Mouse (Mus musculus): Measurements from ENCODE around the gene Mlx. TPM values are rescaled to one million over a fixed set of nuclear protein-coding genes. Genes with fewer than 3 reads are reported as not detected.
"Not testable (repeated sequence)": the region's sequence is repeated elsewhere in the genome, so short reads cannot be mapped to it uniquely, and the experiment has no call there.

The Mlx gene
- polyA plus RNA-seq, 1 experiment from 2014 or later = 46.0 TPM

- peaks cover 15% of the 10 kb centered on the region for H3K4me1 ChIP-seq (ENCODE audit: control insufficient read depth, insufficient read depth, low read length)
- H3K36me3 ChIP-seq (ENCODE audit: control insufficient read depth, insufficient read depth, low read length) = no peaks in the 10 kb centered on the region
- no peak overlapping the region for H3K4me2 ChIP-seq (replicated peaks; ENCODE audit: low read depth, low read length)
- no peak overlapping the region for H3K9ac ChIP-seq (replicated peaks; ENCODE audit: low read depth, low read length)
- no peaks in the 10 kb centered on the region for H3K27me3 ChIP-seq (ENCODE audit: control insufficient read depth, insufficient read depth, low read length)
- no peak overlapping the region for H3K27ac ChIP-seq (ENCODE audit: low read length)
- H3K9me3 ChIP-seq (ENCODE audit: control insufficient read depth, low read depth, low read length) = no peaks in the 10 kb centered on the region
- no peak for ATAC-seq (ENCODE audit: insufficient number of reproducible peaks, insufficient read depth, low FRiP score, low read depth)
- 77% methylated on average over 2 of the region's 2 CpGs for WGBS
- H3K4me3 ChIP-seq (ENCODE audit: low read depth, low read length) = no peak overlapping the region
Measured at GRCm38 (mm10) chr11:101115564-101115963, 28.5 kb downstream of the Mlx start.

- H3K4me3 ChIP-seq (ENCODE audit: low read depth, low read length) = peak overlapping the region; percentile 92
- H3K4me1 ChIP-seq (ENCODE audit: control insufficient read depth, insufficient read depth, low read length) = peaks cover 18% of the 10 kb centered on the region
- no peak overlapping the region for H3K27ac ChIP-seq (ENCODE audit: low read length)
- no peaks in the 10 kb centered on the region for H3K9me3 ChIP-seq (ENCODE audit: control insufficient read depth, low read depth, low read length)
- peak overlapping the region; percentile 80 for H3K4me2 ChIP-seq (replicated peaks; ENCODE audit: low read depth, low read length)
- peaks cover 3% of the 10 kb centered on the region; the same call in 1 of the 2 replicates for H3K36me3 ChIP-seq (ENCODE audit: control insufficient read depth, insufficient read depth, low read length)
- H3K9ac ChIP-seq (replicated peaks; ENCODE audit: low read depth, low read length) = peak overlapping the region; percentile 89
- no peak for ATAC-seq (ENCODE audit: insufficient number of reproducible peaks, insufficient read depth, low FRiP score, low read depth)
- no peaks in the 10 kb centered on the region for H3K27me3 ChIP-seq (ENCODE audit: control insufficient read depth, insufficient read depth, low read length)
- 31% methylated on average over 4 of the region's 4 CpGs for WGBS
Measured at GRCm38 (mm10) chr11:101118105-101118504, 31.0 kb downstream of the Mlx start.

DNA sequence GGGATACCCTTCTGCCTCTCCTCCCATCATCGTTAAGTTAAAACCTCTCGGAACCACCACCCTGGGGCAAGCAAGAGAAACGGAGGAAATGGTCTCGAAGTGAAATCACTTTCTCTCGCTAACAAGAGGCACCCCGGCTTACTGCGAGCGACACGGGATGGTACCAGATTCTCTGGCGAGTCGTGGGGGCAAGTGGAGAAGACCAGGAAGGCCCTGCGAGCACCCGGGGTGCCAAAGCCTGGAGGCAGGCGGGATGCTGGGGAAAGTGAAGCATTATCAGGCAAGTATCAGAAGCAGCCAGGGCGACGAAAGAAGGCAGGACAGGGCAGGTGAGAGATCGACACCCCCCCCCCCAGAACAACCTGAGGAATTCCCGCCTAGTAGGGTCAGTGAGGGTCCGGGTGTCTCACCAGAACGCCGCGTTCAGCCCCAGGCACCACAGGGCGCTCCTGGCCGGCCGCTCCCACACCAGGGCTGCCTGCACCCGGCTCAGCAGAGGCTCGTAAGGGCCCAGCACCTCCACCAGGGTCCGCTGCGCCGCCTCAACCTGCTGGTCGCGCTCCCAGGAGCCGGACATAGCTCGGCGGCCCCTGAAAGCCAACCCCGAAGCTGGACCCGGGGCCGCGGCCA is 32.2 kb downstream of the Mlx start:
- H3K4me1 ChIP-seq (ENCODE audit: control insufficient read depth, insufficient read depth, low read length) = peaks cover 18% of the 10 kb centered on the region
- no peaks in the 10 kb centered on the region for H3K27me3 ChIP-seq (ENCODE audit: control insufficient read depth, insufficient read depth, low read length)
- H3K4me2 ChIP-seq (replicated peaks; ENCODE audit: low read depth, low read length) = peak overlapping the region; percentile 80
- peak overlapping the region; percentile 92 for H3K4me3 ChIP-seq (ENCODE audit: low read depth, low read length)
- under 1% methylated on average over 39 of the region's 39 CpGs for WGBS
- peak; percentile 70 for ATAC-seq (ENCODE audit: insufficient number of reproducible peaks, insufficient read depth, low FRiP score, low read depth)
- H3K27ac ChIP-seq (ENCODE audit: low read length) = peak overlapping the region; percentile 80; the same call in 1 of the 2 replicates
- peak overlapping the region; percentile 89 for H3K9ac ChIP-seq (replicated peaks; ENCODE audit: low read depth, low read length)
- H3K9me3 ChIP-seq (ENCODE audit: control insufficient read depth, low read depth, low read length) = no peaks in the 10 kb centered on the region
- peaks cover 3% of the 10 kb centered on the region; the same call in 1 of the 2 replicates for H3K36me3 ChIP-seq (ENCODE audit: control insufficient read depth, insufficient read depth, low read length)

DNA sequence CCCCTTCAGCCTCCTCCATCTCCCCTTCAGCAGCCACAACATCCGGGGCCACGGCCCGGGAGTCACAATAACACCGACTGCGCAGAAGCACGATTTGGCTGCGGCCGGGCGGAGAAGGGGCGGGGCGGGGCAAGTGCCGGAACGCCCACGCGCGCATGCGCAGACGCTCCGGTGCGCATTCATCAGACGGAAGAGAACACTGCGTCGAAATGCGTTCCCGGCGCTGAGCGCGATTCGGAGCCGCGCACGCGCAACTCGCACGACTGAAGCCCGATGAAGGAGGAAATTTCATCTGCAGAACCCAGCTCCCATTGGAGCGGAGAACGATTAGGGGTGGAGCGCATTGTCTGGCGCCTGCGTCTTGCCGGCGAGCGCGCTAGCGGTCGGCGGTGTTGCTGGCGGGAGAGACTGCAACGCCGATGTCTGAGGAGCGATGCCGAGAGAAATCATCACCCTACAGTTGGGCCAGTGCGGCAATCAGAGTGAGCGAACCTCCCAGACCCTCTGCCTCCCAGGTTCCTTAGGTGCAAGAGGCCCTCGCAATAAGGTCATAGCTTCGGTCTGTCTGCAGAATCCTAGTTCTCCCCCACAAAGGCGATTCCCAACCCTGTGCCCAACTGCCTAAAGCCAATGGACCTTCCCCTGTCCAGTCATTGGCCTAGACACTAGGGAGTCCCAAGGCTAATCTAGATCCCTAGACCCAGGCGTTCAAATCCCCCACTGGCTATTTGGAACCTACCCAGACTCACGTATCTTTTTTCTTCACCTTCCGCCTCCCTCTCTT is 32.9 kb downstream of the Mlx start, which contains the start of the genes Retreg3 and Tubg1:
Retreg3 (minus strand) TSS at position 133 of the 784 bp plus-strand sequence.
Tubg1 (plus strand) TSS at position 178 of the 784 bp plus-strand sequence.
- under 1% methylated on average over 61 of the region's 61 CpGs for WGBS
- H3K4me2 ChIP-seq (replicated peaks; ENCODE audit: low read depth, low read length) = peak within 1 kb of the TSS; percentile 96

DNA sequence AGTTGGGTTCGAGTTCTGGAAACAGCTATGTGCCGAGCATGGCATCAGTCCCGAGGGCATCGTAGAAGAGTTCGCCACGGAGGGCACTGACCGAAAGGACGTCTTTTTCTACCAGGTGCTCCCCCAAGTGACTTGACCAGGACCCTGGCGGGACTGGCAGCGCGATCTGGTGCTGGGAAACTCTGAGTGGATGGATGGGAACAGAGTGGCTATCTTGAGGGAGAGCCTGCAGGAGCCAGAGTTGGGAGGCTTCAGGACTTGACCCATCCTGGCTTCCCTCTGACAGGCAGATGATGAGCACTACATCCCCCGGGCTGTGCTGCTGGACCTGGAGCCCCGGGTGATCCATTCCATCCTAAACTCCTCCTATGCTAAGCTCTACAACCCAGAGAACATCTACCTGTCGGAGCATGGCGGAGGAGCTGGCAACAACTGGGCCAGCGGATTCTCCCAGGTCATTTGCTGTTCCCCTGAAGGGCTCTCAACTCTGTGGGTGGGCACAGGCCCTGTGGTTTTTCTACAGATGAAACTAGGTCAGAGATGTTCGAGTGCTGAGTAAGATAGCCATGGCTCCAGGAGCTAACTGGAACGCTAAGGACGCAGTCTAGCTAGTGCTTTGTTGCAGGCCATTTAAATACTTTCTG is 33.6 kb downstream of the Mlx start:
- peaks cover 18% of the 10 kb centered on the region for H3K4me1 ChIP-seq (ENCODE audit: control insufficient read depth, insufficient read depth, low read length)
- peak overlapping the region; percentile 86 for H3K27ac ChIP-seq (ENCODE audit: low read length)
- H3K27me3 ChIP-seq (ENCODE audit: control insufficient read depth, insufficient read depth, low read length) = no peaks in the 10 kb centered on the region
- 20% methylated on average over 19 of the region's 19 CpGs for WGBS
- no peak for ATAC-seq (ENCODE audit: insufficient number of reproducible peaks, insufficient read depth, low FRiP score, low read depth)
- H3K9me3 ChIP-seq (ENCODE audit: control insufficient read depth, low read depth, low read length) = no peaks in the 10 kb centered on the region
- H3K9ac ChIP-seq (replicated peaks; ENCODE audit: low read depth, low read length) = peak overlapping the region; percentile 63
- H3K4me2 ChIP-seq (replicated peaks; ENCODE audit: low read depth, low read length) = peak overlapping the region; percentile 96
- peaks cover 3% of the 10 kb centered on the region; the same call in 1 of the 2 replicates for H3K36me3 ChIP-seq (ENCODE audit: control insufficient read depth, insufficient read depth, low read length)
- H3K4me3 ChIP-seq (ENCODE audit: low read depth, low read length) = peak overlapping the region; percentile 92

More for the DNA sequence above, 32.9 kb downstream of the Mlx start, which contains the start of the genes Retreg3 and Tubg1:
- Histone ChIP-seq H3K9ac (replicated peaks; ENCODE audit: low read depth, low read length) (peak within 1 kb of the TSS; percentile 89), H3K4me3 (ENCODE audit: low read depth, low read length) (peak within 1 kb of the TSS; percentile 92), H3K4me1 (ENCODE audit: control insufficient read depth, insufficient read depth, low read length) (peaks cover 18% of the 10 kb centered on the region), H3K9me3 (ENCODE audit: control insufficient read depth, low read depth, low read length) (no peaks in the 10 kb centered on the region), H3K27me3 (ENCODE audit: control insufficient read depth, insufficient read depth, low read length) (no peaks in the 10 kb centered on the region), H3K36me3 (ENCODE audit: control insufficient read depth, insufficient read depth, low read length) (peaks cover 3% of the 10 kb centered on the region; the same call in 1 of the 2 replicates), H3K27ac (ENCODE audit: low read length) (peak within 1 kb of the TSS; percentile 86)
- peak; percentile 97 for ATAC-seq (ENCODE audit: insufficient number of reproducible peaks, insufficient read depth, low FRiP score, low read depth)

- ATAC-seq (ENCODE audit: insufficient number of reproducible peaks, insufficient read depth, low FRiP score, low read depth); H3K4me2 ChIP-seq (replicated peaks; ENCODE audit: low read depth, low read length); H3K4me3 ChIP-seq (ENCODE audit: low read depth, low read length); H3K4me1 ChIP-seq (ENCODE audit: control insufficient read depth, insufficient read depth, low read length); H3K9me3 ChIP-seq (ENCODE audit: control insufficient read depth, low read depth, low read length); H3K27me3 ChIP-seq (ENCODE audit: control insufficient read depth, insufficient read depth, low read length); H3K27ac ChIP-seq (ENCODE audit: low read length); H3K9ac ChIP-seq (replicated peaks; ENCODE audit: low read depth, low read length): not testable (repeated sequence)
- 92% methylated on average over 8 of the region's 8 CpGs for WGBS
- H3K36me3 ChIP-seq (ENCODE audit: control insufficient read depth, insufficient read depth, low read length) = peaks cover 12% of the 10 kb centered on the region; the same call in 1 of the 2 replicates
Measured at GRCm38 (mm10) chr11:101124494-101124893, 37.4 kb downstream of the Mlx start.

- not testable (repeated sequence) for H3K4me2 ChIP-seq (replicated peaks; ENCODE audit: low read depth, low read length); H3K27me3 ChIP-seq (ENCODE audit: control insufficient read depth, insufficient read depth, low read length); ATAC-seq (ENCODE audit: insufficient number of reproducible peaks, insufficient read depth, low FRiP score, low read depth); H3K9me3 ChIP-seq (ENCODE audit: control insufficient read depth, low read depth, low read length); H3K4me3 ChIP-seq (ENCODE audit: low read depth, low read length); H3K4me1 ChIP-seq (ENCODE audit: control insufficient read depth, insufficient read depth, low read length); H3K9ac ChIP-seq (replicated peaks; ENCODE audit: low read depth, low read length); H3K27ac ChIP-seq (ENCODE audit: low read length)
- peaks cover 12% of the 10 kb centered on the region; the same call in 1 of the 2 replicates for H3K36me3 ChIP-seq (ENCODE audit: control insufficient read depth, insufficient read depth, low read length)
- WGBS = 94% methylated on average over 7 of the region's 9 CpGs
Measured at GRCm38 (mm10) chr11:101125008-101125407, 37.9 kb downstream of the Mlx start.

GRCm38 (mm10) chr11:101127075-101127474 is 40.0 kb downstream of the Mlx start:
- Histone ChIP-seq H3K27ac (ENCODE audit: low read length) (no peak overlapping the region), H3K27me3 (ENCODE audit: control insufficient read depth, insufficient read depth, low read length) (no peaks in the 10 kb centered on the region), H3K9ac (replicated peaks; ENCODE audit: low read depth, low read length) (no peak overlapping the region), H3K4me3 (ENCODE audit: low read depth, low read length) (no peak overlapping the region), H3K4me1 (ENCODE audit: control insufficient read depth, insufficient read depth, low read length) (peaks cover 5% of the 10 kb centered on the region; the same call in 1 of the 2 replicates), H3K36me3 (ENCODE audit: control insufficient read depth, insufficient read depth, low read length) (peaks cover 12% of the 10 kb centered on the region; the same call in 1 of the 2 replicates), H3K4me2 (replicated peaks; ENCODE audit: low read depth, low read length) (no peak overlapping the region), H3K9me3 (ENCODE audit: control insufficient read depth, low read depth, low read length) (no peaks in the 10 kb centered on the region)
- 63% methylated on average over 1 of the region's 1 CpGs for WGBS
- no peak for ATAC-seq (ENCODE audit: insufficient number of reproducible peaks, insufficient read depth, low FRiP score, low read depth)
